Mouse (Mus musculus) c-Kit-positive CD71-positive TER-119-negative erythroid progenitor cells, embryonic 14.5 days (primary cell): Measurements from ENCODE around the gene Ccr1.
"Not testable (repeated sequence)": the region's sequence is repeated elsewhere in the genome, so short reads cannot be mapped to it uniquely, and the experiment has no call there.

Experiments
- DNase-seq: peaks from one replicate; pipeline ENCODE4 v3.0.0-alpha.2; 2013; ENCODE audit warnings: low read depth

Gene Ccr1

DNA sequence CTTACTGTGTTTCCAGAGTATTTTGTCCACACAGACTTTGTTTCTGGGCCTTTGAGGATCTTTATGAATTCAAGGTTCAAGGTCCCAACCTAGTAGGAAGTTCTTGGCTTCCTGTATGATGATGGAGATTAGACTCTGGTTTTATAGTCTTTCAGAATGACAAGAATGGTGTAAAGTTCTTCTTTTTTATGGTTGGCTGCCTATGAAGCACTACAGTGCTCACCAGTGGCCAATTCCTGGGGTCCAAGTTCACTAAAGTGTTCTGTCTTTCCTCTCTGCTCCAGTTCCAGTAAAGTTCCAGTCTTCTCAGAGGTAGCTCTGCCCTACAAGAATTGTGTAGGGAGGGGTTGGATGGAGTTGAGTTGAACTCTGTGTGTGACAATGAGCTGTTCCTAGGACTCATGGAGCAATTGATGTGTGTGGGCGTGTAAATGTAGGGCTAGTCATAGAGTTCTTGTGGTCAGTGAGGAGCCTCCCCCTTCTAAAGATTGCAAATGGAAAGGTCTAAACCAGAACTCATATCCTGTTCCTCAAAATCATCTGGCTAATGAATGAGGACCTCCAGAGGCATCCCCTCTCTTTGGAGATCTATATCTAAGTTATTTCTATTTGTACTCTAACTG lies at the start of gene Ccr1:
Gene Ccr1 (minus strand): TSS at position 403 of the 623 bp plus-strand sequence.
- no peak for DNase-seq

- DNase-seq: no peak
Observed at GRCm38 (mm10) chr9:124016048-124016447, 47.6 kb upstream of the Ccr1 start.

DNA sequence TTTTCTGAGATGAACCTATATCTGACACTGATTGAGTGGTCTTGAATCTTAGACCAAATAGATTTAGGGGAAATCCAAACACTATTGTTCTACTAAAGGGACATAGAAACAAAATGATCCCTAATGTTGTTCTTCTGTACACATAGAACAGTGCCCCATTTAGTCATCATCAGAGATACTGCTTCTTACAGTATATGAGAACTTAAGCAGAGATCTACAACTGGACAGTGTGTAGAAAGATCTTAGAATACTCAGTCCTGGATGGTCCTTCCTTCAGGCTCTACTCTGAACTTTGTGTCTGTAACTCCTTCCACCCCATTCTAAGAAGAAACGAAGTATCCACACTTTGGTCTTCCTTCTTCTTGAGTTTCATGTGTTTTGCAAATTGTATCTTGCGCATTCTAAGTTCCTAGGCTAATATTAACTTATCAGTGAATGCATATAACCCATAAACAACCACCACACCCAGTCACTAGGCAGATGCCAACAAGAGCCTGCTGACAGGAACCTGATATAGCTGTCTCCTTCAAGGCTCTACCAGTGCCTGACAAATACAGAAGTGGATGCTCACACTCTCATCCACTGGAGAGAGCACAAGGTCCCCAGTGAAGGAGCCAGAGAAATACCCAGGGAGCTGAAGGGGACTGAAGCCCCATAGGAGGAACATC lies 46.6 kb upstream of the Ccr1 start:
- no peak for DNase-seq

GRCm38 (mm10) chr9:124013270-124013669 lies 44.8 kb upstream of the Ccr1 start:
- no peak for DNase-seq

DNA sequence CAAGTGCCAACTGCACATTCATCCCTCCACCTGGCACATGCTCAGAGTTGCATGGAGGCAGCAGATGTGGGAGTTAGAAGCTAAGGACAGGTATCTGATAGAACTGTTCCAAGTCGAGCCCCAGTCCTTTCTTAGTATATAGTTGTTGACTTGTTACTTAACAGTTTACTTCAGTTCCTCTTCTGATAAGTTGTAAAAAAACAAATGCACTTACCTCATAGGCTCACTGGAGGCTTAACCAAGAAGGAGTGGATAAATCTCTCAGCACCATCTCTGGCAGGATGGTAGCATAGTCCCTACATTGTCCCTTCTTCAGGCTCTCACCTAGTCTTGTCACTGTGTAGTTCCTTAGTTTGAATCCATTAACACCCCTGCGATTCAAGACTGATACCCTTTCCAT lies 44.2 kb upstream of the Ccr1 start:
- no peak for DNase-seq

DNA sequence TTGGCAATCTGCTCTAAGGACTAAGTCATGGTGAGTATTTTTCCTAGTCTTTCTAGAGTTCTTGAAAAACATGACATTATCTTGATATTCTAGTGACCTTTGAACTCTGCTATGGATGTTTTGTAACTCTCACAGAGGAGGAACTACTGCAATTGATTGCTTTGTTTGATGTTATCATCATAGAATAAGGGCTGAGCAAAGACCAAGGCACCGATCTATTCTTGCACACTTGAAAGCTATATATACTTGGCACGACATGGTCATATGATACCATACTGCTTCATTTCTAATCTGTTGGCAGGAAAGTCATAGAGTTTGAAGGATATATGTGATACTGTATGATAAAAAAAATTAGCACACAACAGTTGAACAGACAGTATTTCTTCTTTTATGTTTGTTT lies 31.3 kb upstream of the Ccr1 start:
- no peak for DNase-seq

DNA sequence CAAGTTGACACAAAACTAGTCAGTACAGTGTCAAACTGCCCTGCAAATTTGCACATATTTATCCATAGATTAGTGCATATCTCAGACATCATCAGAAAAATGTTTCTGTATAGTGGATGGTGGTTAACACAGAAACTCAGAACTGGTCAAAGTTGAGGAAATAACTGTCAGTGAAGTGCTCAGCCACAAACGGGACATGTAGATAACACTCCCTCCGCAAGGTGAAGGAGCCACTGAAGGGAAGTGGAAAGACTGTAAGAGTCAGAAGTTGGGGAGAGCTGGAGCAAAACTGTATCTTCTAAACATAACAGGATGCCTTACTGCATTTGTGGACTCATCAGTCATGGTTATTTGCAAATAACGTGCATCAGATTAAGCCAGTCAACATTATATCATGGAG lies 29.2 kb upstream of the Ccr1 start:
- DNase-seq: no peak

GRCm38 (mm10) chr9:123991312-123991906 lies 22.9 kb upstream of the Ccr1 start:
- no peak for DNase-seq

GRCm38 (mm10) chr9:123989671-123990070 lies 21.2 kb upstream of the Ccr1 start:
- DNase-seq: no peak

DNA sequence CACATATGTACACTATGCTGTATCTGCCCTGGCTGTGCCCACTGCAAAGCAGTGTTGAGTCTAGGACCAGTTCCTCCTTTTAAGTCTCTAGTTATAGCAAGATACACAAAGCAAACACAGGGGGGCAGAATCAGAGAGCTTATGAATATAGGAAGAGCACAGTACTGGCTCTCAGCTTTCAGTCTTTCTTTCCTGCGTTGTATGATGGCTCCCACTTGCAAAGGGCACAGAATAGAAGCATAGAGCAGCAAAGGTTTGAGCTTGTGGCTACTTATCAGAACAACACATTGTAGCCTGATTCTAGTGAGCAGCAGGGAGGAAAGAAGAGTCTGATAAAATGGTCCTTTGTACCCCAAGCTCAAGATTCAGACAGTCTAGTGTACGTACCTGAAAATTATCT lies 17.7 kb upstream of the Ccr1 start:
- DNase-seq: no peak

DNA sequence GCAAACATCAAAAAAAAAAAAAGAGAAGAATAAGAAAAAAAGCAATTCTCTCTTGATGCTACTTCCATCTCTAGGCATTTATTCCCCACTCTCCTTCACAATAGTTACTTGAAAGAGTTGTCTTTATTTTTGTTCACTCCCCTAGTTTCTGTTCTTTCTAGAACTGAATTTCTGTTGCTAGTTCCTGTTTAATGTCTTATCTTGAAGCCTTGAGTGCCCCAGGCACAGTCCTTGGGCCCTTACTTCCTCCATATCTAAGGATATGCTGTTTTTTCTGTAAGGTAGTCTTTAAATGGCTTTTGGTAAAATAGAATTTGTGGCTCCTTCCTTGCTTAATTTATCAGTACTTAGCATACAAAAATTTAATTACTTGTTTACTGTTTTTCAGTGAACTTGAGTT lies 16.5 kb upstream of the Ccr1 start:
- DNase-seq: no peak

GRCm38 (mm10) chr9:123982720-123983119 lies 14.2 kb upstream of the Ccr1 start:
- DNase-seq: no peak

- peak; percentile 57 for DNase-seq
Observed at GRCm38 (mm10) chr9:123981909-123982308, 13.4 kb upstream of the Ccr1 start.

DNA sequence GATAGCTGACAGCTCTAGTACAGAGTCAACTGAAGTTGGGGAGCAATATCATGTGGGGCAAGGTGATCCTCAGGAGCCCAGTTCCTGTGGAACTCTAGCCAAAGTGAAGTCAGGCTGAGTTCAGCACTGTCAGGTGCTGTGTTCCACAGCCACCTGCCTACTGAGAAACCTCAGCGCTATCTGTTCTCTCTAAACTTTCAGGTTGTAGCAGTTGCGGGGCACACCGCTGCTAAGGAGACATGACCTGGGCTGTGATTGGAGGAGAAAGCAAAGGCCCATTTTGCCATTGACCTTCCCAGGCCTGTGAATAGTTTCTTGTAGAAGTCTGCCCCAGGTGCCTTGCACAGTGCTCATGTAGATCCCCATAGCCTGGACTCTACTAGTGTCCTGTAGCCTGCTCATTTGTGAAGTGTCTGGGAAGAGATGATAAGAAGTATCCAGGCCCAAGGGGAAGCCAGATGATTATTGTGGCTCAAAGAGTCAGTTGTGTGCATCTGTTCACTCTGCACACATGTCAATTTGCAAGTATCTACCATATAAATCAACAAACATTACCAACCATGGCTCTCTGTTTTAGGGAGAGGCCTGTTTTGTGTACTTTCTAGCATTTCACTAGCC lies 12.5 kb upstream of the Ccr1 start:
- not testable (repeated sequence) for DNase-seq

GRCm38 (mm10) chr9:123978308-123978707 lies 9.8 kb upstream of the Ccr1 start, which contains the start of gene Ccr1l1:
Ccr1l1 (minus strand) TSS chr9:123978408.
- no peak for DNase-seq

GRCm38 (mm10) chr9:123976876-123977663 lies 8.6 kb upstream of the Ccr1 start:
- no peak for DNase-seq

- DNase-seq: no peak
Observed at GRCm38 (mm10) chr9:123975630-123976029, 7.1 kb upstream of the Ccr1 start.

GRCm38 (mm10) chr9:123966858-123967495 lies 1.5 kb downstream of the Ccr1 start:
- DNase-seq: not testable (repeated sequence)

DNA sequence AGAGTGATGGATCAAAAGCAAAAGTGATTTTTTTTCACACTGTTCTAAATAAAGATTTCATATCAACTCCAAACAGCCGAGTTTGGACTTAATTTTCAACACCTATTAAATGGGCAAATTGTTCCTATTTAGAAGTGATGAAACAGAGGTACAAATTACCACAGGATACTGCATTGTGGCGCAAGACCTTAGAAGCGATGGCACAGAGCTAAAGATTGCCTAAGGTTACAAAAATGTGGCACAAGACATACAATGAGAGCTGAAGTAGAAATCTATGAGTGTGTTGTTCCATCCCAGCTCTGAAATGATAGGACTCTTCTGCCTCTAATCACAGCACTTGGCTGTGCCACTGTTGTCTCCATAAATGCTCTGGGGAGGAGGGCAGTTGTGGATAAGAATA lies 3.7 kb downstream of the Ccr1 start:
- DNase-seq: no peak

DNA sequence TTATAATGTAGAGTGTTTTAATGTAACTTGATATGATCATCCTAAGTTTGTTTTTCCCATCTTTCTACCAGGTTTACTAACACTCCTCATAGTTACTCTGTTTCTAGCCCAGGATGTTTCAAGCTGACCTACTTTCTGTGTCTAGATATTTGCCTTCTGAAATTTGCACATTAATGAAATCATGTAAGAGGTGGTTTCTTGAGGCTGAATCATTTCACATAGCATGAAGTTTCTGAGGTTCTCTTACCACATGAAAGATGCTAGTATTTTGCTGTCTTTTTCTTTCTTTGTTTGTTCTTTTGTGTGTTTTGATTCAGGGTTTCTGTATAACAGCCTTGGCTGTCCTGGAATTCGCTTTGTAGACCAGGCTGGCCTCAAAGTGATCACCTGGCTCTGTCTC lies 8.3 kb downstream of the Ccr1 start:
- DNase-seq: no peak

- peak; percentile 81 for DNase-seq
Observed at GRCm38 (mm10) chr9:123957911-123958413, 10.5 kb downstream of the Ccr1 start.

GRCm38 (mm10) chr9:123956892-123957291 lies 11.6 kb downstream of the Ccr1 start:
- no peak for DNase-seq
